Mouse (Mus musculus) monocyte, adult 59 days (primary cell): Measurements from ENCODE around the gene Clec10a. TPM values are rescaled to one million over a fixed set of nuclear protein-coding genes. Genes with fewer than 3 reads are reported as not detected.

Source experiments
- total RNA-seq, 2 experiments: library from RNA; stranded (reverse); gene quantifications; one replicate each; pipeline ENCODE4 v1.2.4; 2023

Gene Clec10a
- 10 to 100 TPM; 57.0 to 63.9 TPM for total RNA-seq

GRCm38 (mm10) chr11:70155897-70156296, at the start of gene Clec10a:
TSS of gene Clec10a (plus strand) at chr11:70156197.

GRCm38 (mm10) chr11:70129926-70130379, 26.0 kb upstream of the Clec10a start, which contains the start of gene Mgl2:
TSS of gene Mgl2 (plus strand) at chr11:70130329.

GRCm38 (mm10) chr11:70212423-70212822, 56.4 kb downstream of the Clec10a start, which contains the start of gene Slc16a11:
TSS of gene Slc16a11 (plus strand) at chr11:70212752.

Other genes with a start within 250 kb of the Clec10a start
- gene Gps2, start 242.3 kb upstream of the Clec10a start, total RNA-seq: 100 to 1,000 TPM; 110 to 112 TPM
- gene Eif5a, start 234.2 kb upstream of the Clec10a start, total RNA-seq: 100 to 1,000 TPM; 407 to 410 TPM
- 1 to 10 TPM in 1 of 2 experiments, not detected in 1; 1.6 TPM for gene Ybx2, start 220.4 kb upstream of the Clec10a start, total RNA-seq
- gene Slc2a4, start 208.0 kb upstream of the Clec10a start, total RNA-seq: not detected
- gene Cldn7, start 191.4 kb upstream of the Clec10a start, total RNA-seq: not detected
- 100 to 1,000 TPM; 107 to 143 TPM for gene Ctdnep1, start 175.0 kb upstream of the Clec10a start, total RNA-seq
- 10 to 100 TPM; 44.3 to 49.5 TPM for gene Elp5, start 173.7 kb upstream of the Clec10a start, total RNA-seq
- gene Gabarap, start 165.1 kb upstream of the Clec10a start, total RNA-seq: 100 to 1,000 TPM; 469 to 485 TPM
- gene Phf23, start 160.4 kb upstream of the Clec10a start, total RNA-seq: 10 to 100 TPM; 64.3 to 77.5 TPM
- gene Dvl2, start 155.6 kb upstream of the Clec10a start, total RNA-seq: 10 to 100 TPM; 30.2 to 33.6 TPM
- 10 to 100 TPM; 43.9 to 56.5 TPM for gene Acadvl, start 140.8 kb upstream of the Clec10a start, total RNA-seq
- gene Dlg4, start 139.3 kb upstream of the Clec10a start, total RNA-seq: 10 to 100 TPM; 11.0 to 19.4 TPM
- gene Asgr1, start 102.1 kb upstream of the Clec10a start, total RNA-seq: not detected
- 1 to 10 TPM; 3.7 to 3.8 TPM for gene Asgr2, start 63.6 kb upstream of the Clec10a start, total RNA-seq
- 1 to 10 TPM; 7.0 to 7.1 TPM for gene Mgl2, start 25.9 kb upstream of the Clec10a start, total RNA-seq
- gene Slc16a11, start 56.6 kb downstream of the Clec10a start, total RNA-seq: not detected
- gene Slc16a13, start 64.9 kb downstream of the Clec10a start, total RNA-seq: 1 to 10 TPM; 4.2 to 6.0 TPM
- not detected for gene Bcl6b, start 73.6 kb downstream of the Clec10a start, total RNA-seq
- gene 0610010K14Rik, start 81.7 kb downstream of the Clec10a start, total RNA-seq: 10 to 100 TPM; 43.5 to 48.2 TPM
- gene Gm21988, start 83.6 kb downstream of the Clec10a start, total RNA-seq: 1 to 10 TPM; 4.6 to 5.0 TPM
- 100 to 1,000 TPM; 119 to 173 TPM for gene Rnasek, start 83.6 kb downstream of the Clec10a start, total RNA-seq
- under 1 TPM in 1 of 2 experiments, not detected in 1; 0.21 TPM for gene Alox12, start 99.2 kb downstream of the Clec10a start, total RNA-seq
- gene Alox12e, start 166.4 kb downstream of the Clec10a start, total RNA-seq: not detected
- 10 to 100 TPM; 12.3 to 36.9 TPM for gene Alox15, start 195.8 kb downstream of the Clec10a start, total RNA-seq